Mouse (Mus musculus) limb, embryonic 13.5 days (tissue): ENCODE measurements around the gene Edn2. TPM values are rescaled to one million over a fixed set of nuclear protein-coding genes. Genes with fewer than 3 reads are reported as not detected.

Source experiments
- ATAC-seq: fragments of 200-750 bp; cut with Nextera tagmentation; 2 replicates; pipeline ENCODE4 v1.8.0; 2017; ENCODE audit warnings: low read depth, moderate number of reproducible peaks, moderate TSS enrichment; ENCODE audit not compliant: low FRiP score
- H3K27ac ChIP-seq: fragments of 300-500 bp; sonication (generic); 2 replicates; pipeline ENCODE4 v1.5.1; 2015; ENCODE audit warnings: inconsistent platforms, mild to moderate bottlenecking, moderate library complexity
- H3K27me3 ChIP-seq: fragments of 300-500 bp; sonication (generic); 2 replicates; pipeline ENCODE4 v1.6.1; 2015; ENCODE audit warnings: mild to moderate bottlenecking, inconsistent platforms
- H3K36me3 ChIP-seq: fragments of 300-500 bp; sonication (generic); 2 replicates; pipeline ENCODE4 v1.6.1; 2015; ENCODE audit warnings: inconsistent platforms, mild to moderate bottlenecking, moderate library complexity
- H3K4me1 ChIP-seq: fragments of 300-500 bp; sonication (generic); 2 replicates; pipeline ENCODE4 v1.6.1; 2015; ENCODE audit warnings: inconsistent platforms
- H3K4me2 ChIP-seq: fragments of 300-500 bp; sonication (generic); replicated peaks from 2 replicates; pipeline ENCODE4 v1.6.1; 2015; ENCODE audit warnings: inconsistent platforms, mild to moderate bottlenecking, moderate library complexity
- H3K4me3 ChIP-seq: fragments of 300-500 bp; sonication (generic); 2 replicates; pipeline ENCODE4 v1.5.1; 2015; ENCODE audit warnings: moderate library complexity, mild to moderate bottlenecking, inconsistent platforms
- H3K9ac ChIP-seq: fragments of 300-500 bp; sonication (generic); 2 replicates; pipeline ENCODE4 v1.6.1; 2015; ENCODE audit warnings: mild to moderate bottlenecking, inconsistent platforms
- H3K9me3 ChIP-seq: fragments of 300-500 bp; sonication (generic); 2 replicates; pipeline ENCODE4 v1.6.1; 2016; ENCODE audit warnings: inconsistent platforms
- WGBS: fragments of 180-500 bp; shearing (Covaris S2); methylation state at CpG from one replicate; pipeline ENCODE4 v1.1.7; 2015; 5-methylcytosine and 5-hydroxymethylcytosine counted together
- polyA plus RNA-seq: library from polyadenylated mRNA; unstranded; fragments of >200 nt; fragmentation: Nextera tagmentation; extraction: Ambion mirVana; gene quantifications from 2 replicates; pipeline ENCODE4 v1.2.1, GENCODE M21; 2015

Gene Edn2
- polyA plus RNA-seq, 1 experiment from 2014 or later: 1.1 TPM

GRCm38 (mm10) chr4:120215915-120216591 is 55.0 kb downstream of the Edn2 start:
- peaks cover 13% of the 10 kb centered on the region for H3K4me1 ChIP-seq
- WGBS: 45% methylated on average over 10 of the region's 10 CpGs
- H3K4me2 ChIP-seq: no peak overlapping the region
- no peak for ATAC-seq
- no peaks in the 10 kb centered on the region for H3K27me3 ChIP-seq
- no peak overlapping the region for H3K27ac ChIP-seq
- H3K9ac ChIP-seq: no peak overlapping the region
- no peaks in the 10 kb centered on the region for H3K36me3 ChIP-seq
- no peak overlapping the region for H3K4me3 ChIP-seq
- H3K9me3 ChIP-seq: no peaks in the 10 kb centered on the region

GRCm38 (mm10) chr4:120216883-120217282 is 55.9 kb downstream of the Edn2 start:
- Histone ChIP-seq H3K4me3 (no peak overlapping the region), H3K9ac (no peak overlapping the region), H3K36me3 (no peaks in the 10 kb centered on the region), H3K4me2 (no peak overlapping the region), H3K9me3 (no peaks in the 10 kb centered on the region), H3K27ac (no peak overlapping the region), H3K27me3 (no peaks in the 10 kb centered on the region), H3K4me1 (peaks cover 14% of the 10 kb centered on the region)
- no peak for ATAC-seq

Other genes starting within 250 kb of the Edn2 start
- gene AL607142.1, start 96.2 kb upstream of the Edn2 start, polyA plus RNA-seq: not detected in 2 replicates
- 0.05 and 0.11 TPM in 2 replicates for gene Foxo6, start 126.1 kb downstream of the Edn2 start, polyA plus RNA-seq
- gene Scmh1, start 244.1 kb downstream of the Edn2 start, polyA plus RNA-seq: 43.8 and 47.1 TPM in 2 replicates